Mouse (Mus musculus): Measurements from ENCODE around the gene Upp2.

Upp2 gene

DNA sequence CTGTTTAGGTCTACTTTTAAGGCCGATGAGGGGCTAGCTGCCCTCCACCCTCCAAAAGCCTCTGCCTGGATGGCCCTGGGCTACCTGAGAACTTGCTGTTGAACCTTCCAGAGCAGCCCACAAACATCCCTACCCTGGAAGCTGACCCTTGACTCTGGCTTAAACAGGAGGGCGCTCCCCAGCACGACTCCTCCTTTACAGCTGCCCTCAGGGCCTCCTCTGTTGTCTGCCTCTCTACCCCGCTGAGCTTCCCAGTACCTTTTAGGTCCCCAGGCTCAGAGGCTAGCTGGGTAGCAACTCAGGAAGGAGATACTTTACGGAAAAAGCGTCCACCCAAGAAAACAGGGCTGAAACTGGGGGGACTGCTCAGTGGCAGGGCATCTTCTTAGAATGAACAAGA lies 15.2 kb upstream of the Upp2 start:
- DNase-seq (ENCODE audit: low read depth, low spot score): no peak

DNA sequence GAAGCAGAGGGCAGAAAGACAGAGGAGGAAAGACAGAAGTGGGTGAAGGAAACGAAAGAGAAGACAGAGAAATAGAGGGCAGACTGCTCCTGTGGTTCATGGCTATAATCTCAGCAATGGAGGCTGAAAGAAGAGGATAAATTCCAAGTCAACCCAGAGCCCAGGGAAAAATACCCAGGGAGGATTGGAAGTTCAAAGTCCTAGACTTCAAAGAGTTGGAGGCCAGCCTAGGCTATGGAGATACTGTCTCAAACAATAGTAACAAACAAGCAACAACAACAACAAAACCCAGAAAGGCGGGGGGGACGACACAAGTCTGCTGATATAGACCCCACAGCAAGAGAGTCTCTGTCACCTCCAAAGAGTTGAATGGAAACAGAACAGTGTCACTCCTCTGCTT lies 14.8 kb upstream of the Upp2 start:
- DNase-seq (ENCODE audit: low read depth, low spot score): no peak

DNA sequence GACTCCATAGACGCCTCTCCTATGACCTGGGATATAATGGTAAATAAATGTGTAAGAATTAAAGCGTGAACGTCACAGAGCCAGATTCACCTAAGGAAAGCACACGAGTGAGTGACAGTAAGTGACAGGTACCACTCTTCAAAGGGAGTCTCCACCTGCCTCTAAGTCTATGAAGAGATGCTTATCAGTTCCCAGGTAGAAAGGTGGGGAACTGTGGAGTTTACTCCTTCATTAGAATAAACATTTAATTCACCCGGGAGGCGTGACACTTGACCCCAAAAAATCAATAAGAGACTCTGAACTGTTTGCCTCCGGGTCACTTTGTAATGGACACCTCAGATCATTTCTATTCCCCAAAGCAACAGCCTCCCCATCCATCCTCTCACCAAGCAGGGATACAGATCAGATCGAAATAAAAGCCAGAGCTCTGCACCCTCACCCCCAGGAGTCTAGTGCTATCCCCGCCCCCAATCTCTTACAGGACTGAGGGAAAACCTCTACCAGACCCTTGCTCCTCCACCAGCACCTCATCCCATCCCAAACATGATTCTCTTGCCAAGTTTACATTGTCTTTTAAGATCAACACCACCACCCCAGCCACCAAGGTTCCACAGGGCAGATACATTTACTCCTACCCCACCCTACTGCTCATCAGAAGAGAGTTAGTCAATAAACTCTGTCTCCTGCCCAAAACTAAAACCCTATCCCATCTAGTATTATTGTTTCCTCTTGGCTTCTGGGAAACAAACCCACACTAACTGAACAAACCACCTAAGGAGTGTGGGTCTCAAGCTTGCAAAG lies 9.9 kb upstream of the Upp2 start:
- no peak for DNase-seq (ENCODE audit: low read depth, low spot score)

DNA sequence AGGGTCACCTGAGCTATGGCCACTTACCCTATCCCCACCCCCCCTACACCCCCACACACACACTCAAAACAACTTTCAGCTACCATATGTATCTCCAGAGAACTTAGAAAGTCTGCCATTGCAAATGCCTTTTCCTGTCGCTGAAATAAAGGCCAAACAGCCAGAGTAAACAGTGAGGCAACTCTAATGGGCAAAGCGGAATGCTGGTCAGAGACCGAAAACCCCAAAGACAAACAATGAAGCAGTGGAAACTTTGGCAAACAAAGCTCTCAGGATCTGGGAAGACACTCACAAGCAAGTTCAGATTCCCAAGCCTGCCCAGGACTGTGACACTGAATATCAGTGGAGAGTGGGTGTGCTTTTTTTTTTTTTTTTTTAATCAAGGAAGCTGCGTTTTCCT lies 5.0 kb upstream of the Upp2 start:
- no peak for DNase-seq (ENCODE audit: low read depth, low spot score)

DNA sequence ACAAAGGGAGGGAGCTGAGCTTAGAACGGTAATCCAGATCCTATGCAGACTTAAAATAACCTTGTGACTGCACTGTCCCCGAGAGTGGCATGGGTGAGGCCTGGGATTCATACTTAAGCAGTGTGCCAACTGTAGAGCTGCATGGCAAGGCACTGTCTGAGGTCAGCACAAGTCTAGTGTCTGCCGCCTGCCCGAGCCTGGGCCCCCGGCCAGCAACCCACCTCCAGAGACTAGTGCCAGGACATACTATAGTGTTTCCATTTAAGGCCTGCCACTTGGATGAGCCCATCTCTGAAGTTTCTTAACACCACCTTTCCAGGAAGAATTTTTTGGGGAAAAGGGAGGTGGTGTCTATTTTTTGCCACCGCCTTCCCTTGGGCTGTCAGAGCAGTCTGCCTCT lies 1.8 kb upstream of the Upp2 start:
- no peak for DNase-seq (ENCODE audit: low read depth, low spot score)

DNA sequence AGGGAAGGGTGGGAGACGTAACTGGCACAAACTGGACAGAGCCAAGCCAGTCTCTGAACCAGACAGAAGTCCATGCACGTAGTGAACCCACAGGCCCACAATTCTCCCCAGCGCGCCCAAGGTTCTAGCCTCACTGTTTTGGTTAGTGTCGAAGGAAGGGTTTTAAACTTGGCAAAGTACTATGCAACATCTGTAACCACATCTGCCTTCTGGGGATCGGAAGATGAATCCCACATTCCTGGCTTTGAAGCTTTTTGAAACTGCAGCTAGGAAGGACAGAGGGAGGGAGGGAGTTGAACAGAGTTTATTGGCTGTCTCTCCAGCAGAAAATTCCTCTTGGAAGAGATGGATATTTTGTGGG lies 1.1 kb upstream of the Upp2 start:
- peak; percentile 22 for DNase-seq (ENCODE audit: low read depth, low spot score)

DNA sequence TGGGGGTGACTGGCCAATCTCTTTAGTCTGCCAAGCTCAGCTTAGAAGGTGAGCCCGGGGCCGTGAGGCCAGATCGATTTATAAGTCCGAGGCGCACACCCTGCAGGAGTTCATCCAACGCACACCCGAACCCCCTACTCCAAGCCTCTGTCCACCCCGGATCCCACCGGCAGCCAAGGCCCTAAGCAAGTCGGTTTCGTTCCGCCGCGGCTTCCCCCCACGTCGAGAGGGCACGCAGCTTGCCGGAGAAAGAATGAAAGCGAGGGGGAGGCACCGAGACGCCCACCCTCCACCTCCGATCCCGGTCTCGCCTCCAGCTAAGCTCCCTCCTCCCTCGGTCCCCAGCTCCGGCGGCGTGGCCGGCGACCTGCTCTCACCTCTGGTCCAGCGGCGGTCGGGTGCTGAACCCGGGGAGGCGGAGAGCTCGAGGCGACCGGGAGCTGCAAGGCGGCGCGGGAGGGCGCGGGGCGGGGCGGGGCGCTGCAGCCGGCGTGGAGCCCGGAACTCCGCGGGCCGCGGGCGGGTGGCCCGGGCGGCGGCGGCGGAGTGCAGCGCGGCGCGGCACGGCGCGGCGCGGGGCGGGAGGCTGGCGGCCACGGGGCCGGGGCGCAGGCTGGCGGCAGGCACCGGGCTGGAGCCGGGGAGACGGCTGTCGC lies 560 bp upstream of the Upp2 start:
- DNase-seq (ENCODE audit: low read depth, low spot score): peak; percentile 29

DNA sequence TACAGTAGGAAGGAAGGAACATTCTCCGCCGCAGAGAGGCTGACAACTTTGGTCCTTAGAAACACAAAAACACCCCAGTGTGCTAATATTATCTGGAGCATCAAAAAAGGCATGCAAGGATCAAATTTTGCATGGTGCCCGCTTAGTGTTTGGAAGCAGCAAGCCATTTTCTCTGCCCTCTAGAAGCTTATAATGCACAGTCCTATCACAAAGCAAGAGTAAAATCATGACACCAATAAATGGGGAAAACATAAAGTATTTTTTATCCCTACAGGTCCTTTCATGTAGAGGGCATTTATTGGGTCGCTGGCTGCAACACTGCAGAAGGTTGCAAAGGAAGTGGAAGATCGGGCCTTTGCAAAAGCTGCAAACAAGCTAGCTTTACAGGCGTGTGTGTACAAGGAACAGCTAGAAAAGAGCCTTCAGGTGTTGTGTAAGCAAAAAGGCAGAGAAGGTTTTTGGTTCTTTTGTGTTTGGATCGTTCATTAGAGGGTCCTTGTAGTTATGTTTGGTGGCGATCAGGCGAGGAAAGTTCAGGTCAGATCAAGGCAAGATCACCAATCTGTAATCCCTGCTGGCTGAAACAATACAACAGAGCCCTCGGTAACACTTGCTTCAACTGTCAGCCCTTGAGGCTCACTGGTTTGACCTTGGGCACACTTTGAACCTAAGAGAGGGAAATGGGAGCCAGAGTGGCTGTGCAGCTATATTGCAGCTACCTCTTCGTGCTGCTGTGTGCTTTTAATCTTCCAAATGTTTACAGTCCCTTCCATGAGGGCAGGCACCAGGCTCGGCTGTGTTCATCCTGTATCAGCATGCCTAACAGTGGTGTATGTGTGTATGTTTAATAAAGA lies 995 bp downstream of the Upp2 start:
- DNase-seq (ENCODE audit: low read depth, low spot score): no peak

DNA sequence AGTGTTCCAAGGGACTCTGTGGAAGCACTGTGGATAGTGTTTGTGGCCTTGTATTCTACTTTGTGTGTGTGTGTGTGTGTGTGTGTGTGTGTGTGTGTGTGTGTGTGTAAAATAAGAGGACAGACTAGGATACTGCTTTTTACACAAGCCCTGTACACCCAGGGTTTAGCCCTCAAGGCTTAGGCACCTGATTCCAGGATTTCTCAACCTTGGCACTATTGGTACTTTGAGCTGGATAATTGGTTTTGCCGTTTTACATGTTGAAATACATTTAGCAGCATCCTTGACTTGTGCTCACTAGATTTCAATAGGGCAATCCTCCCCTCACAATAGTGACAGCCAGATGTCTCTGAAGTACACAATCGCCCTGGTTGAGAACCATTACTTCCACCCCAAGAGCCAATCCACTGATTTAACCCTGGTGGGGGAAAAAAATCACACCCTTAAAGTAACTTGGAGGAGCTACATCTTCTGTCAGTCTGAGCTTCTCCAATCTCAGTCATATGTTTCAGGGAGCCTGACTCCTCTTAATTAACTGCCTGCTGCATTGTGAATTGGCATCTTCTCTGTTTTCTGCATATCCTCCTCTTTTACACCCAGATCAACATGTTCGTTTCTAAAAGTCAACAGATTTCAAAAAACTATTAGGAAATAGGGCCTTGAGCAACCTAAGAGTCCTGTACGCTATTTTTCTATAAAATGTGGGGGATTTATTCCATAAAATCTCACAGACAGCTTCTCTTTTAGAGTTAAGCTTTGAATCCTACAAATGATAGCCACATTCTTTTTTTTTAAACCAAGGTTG lies 1.9 kb downstream of the Upp2 start:
- no peak for DNase-seq (ENCODE audit: low read depth, low spot score)

DNA sequence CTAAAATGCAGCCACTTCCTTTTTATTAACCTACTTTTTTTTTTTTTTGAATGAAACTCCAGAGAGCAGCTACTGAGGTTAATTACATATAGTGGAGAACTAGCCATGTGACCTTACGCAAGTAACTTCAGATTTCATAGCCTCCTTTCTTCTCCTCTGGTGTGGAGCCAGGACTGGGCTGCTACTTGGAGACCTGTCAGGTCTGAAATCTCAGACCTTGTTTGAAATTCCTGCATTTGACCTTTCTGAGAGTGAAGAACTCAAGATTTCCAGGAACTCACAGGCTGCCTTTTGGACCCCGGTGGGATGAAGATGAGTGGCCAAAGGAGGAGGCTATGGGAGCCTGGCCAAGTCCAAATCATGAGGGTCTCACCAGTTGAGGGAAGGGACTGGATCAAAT lies 7.1 kb downstream of the Upp2 start:
- no peak for DNase-seq (ENCODE audit: low read depth, low spot score)

DNA sequence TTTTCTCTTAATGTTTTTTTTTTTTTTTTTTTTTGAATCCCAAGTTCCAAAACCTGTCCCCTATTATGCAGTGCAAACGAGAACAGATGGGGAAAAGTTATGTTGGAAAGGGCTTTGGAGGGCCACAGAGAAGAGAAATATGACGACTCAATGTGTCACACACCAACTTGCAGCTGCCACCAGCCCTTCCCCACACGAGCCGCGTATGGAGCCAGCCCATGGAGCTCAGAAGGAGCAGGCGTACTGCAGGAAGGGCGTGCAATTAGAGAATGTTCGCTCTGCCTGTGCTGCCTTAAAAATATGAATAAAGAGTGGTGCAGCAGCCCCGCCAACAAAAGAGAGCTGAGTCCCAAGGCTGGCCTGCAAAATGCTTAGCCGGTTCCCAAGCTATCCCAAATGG lies 19.2 kb downstream of the Upp2 start:
- DNase-seq (ENCODE audit: low read depth, low spot score): no peak

DNA sequence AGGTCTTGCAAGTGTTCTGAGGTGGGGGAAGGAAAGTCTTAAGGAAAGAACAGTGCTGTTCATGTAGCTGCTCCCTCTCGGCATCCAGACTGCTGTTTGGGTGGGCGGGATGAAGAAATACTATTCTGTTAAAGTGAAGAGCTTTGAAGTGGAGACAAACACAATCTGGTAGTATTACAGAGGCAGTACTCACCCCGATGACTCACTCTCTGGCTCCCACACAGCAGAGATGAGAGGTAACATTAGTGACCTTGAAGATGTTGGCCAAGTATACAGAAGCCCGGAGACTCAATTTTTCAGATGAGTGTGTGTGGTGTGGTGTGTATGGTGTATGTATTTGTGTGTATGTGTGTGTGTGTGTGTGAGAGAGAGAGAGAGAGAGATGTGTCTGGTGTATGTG lies 22.5 kb downstream of the Upp2 start:
- no peak for DNase-seq (ENCODE audit: low read depth, low spot score)

DNA sequence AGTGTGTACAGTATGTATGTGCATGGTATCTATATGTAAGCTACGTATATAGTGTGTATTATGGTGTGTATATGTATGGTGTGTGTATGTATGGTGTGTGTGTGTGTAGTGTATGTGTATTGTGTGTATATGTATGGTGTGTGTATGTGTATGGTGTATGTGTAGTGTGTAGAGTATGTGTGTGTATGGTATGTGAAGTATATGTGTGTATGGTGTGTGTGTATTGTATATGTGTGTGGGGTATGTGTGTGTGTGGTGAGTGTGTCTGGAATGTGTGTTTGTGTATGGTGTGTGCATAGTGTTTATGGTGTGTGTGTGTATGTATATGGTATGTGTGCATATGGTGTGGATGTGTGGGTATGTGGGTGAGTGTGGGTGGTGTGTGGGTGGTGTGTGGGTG lies 23.0 kb downstream of the Upp2 start:
- DNase-seq (ENCODE audit: low read depth, low spot score): no peak

DNA sequence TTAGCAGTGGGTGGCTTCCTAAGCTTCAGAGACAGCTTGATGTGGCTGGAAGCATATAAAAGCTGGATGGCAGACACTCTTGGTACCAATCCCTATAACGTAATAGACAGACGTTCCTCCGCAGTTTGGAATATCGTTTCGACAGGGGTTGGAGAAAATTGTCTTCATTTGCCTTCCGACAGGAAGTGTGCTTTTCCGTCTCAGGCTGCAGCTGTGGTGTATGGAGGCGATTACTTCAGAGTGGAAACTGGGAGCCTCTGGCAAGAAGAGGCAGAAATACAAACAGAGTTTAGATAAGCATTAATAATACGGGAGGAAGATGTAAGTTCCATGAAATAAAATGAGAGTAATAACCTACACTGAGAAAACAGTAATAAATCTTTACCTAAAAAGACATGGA lies 28.3 kb downstream of the Upp2 start:
- DNase-seq (ENCODE audit: low read depth, low spot score): no peak

DNA sequence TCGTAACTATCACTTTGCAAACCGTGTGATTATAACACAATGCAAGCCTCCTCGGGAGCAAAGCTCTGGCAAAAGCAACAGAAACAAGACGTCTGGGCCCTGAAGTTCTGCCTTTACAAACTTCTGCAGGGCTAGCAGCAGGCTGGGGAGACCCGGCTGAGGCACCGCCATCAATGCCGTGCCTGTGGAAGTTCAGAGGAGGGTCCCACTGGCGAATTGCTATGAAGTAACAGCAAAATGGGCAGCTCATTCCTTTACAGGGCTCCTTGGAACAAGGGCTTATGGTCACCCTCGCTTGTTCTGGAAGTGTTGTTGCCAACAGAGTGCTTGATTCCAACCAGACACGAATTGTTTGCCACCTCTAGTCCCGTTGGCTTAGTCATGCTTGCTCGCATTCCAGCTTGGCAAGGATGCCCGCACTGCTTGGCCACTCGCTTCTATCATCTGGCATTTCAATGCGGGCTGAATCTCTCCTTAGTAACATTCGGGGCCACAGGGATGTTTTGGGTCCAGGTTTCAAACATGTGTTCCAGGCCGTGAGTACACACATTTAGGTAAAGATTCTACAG lies 29.8 kb downstream of the Upp2 start:
- no peak for DNase-seq (ENCODE audit: low read depth, low spot score)

DNA sequence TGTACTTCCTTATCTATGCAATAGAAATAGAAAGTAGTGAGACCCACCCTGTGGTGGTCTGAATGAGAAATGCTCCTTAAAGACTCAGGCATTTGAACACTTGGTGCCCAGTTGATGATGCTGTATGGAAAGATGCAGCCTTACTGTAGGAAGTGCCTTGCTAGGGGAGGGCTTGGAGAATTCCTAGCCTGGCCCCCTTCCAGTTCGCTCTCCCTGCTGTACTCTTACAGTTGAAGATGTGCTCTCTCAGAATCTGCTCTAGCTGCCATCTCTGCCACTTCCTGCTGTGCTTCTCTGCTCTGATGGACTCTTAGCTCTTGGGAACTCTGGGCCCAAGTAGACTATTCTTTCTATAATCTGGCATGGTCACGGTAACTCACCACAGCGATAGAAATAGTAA lies 30.5 kb downstream of the Upp2 start:
- no peak for DNase-seq (ENCODE audit: low read depth, low spot score)

DNA sequence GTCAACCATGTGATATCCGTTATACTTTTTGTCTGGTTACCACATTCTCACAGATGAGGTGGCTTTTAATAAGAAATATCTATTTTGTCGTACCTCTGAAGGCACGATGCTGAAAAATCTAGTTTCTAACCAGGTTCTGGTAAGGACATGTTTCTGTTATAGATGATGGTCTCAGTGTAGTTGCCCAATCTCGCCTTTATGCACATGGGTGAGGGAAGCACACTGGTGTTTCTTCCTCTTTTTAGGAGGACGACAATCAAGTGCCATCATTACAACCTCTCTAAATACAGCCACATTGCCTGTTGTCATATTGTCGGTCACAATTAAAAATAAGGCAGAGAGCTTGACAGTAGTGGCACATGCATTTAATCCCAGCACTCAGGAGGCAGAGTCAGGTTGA lies 32.5 kb downstream of the Upp2 start:
- DNase-seq (ENCODE audit: low read depth, low spot score): no peak

DNA sequence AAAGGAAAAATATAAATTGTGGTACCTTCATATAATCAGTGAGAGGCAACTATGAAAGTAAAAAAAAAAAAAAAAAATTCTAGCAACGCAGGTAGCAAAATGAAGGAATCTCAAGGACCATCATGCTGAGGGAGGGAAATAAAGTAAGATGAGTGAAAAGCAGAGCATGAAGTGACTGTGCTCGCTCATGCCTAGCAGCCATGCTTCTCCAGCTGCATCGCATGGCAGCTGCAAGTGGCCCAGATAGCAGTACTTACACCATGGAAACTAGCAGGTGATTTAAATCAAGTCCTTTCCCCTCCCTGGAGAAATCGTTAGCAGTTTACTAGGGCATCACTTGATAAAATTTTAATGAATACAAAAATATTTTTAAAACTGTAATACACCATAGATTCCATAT lies 34.3 kb downstream of the Upp2 start:
- DNase-seq (ENCODE audit: low read depth, low spot score): no peak

DNA sequence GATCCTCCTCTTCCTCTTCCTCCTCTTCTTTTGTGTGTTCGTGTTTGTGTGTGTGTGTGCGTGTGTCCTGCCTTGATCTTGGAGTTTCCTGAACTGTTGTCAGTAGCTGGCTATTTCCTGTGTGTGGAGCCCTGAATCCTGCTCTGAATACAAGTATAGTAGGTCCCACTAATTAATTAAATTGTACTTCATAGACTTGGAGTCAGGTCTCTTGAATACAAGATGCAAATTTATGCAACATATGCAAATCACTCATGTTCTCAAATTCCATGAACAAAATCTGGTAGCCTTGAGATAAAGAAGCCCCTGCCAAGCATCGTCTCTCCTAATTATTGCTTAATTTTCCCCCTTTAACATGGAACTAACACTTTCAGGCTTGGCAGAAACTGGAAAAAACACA lies 36.3 kb downstream of the Upp2 start:
- no peak for DNase-seq (ENCODE audit: low read depth, low spot score)

DNA sequence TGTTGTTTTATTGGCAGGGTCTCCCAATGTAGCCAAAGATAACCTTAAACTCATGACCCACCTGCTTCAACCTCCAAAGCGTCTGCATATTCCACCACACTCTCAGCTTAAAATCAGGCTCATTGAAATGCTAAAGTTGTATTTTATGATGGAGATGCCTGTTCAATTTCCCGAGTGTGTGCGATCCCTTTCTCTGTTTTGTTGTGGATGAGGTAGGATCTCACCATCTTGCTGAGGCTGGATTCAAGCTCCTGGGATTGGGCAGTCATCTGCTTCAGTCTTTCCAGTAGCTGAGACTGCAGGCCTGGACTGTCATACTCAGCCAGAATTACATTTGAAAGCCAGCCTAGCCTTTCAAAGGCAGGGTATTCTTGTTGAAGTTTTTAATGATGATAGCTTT lies 37.7 kb downstream of the Upp2 start:
- DNase-seq (ENCODE audit: low read depth, low spot score): no peak

DNA sequence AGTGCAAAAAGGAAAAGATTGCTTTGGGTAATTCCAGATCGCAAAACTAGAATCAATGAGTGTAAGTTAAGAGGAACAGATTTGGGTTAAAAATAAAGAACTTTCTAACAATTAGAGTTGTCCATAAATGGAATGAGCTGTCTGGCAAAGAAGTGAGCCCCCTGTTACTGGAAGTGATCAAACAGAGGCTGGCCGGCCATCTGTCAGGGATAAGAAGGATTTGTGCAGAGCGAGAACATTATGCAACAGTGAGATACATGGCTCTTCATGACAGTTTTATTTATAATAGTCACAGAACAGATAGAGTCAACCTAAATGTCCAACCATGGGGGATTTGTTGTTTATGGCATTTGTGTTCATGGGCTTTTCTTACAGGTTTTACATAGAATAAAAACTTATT lies 46.6 kb downstream of the Upp2 start:
- DNase-seq (ENCODE audit: low read depth, low spot score): no peak

DNA sequence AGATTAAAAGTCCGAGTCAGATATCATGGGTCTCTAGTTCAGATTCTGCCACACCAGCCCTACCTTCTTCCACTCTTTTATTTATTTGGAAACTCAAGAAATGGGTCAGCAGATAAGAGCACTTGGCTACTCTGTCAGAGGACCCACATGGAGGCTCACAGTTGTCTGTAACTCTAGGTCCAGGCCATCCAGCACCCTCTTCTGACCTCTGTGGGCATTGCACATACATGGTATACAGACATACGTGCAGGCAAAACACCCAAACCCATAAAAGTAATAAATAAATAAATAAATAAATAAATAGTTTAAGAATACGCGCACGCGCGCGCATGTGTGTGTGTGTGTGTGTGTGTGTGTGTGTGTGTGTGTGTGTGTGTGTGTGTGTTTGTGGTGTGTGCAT lies 47.8 kb downstream of the Upp2 start:
- no peak for DNase-seq (ENCODE audit: low read depth, low spot score)
